ENCODE assay signal across 8 mouse cellular contexts in genomic region chr7:30559443-30559954, GRCm38 (mm10). TPM values are rescaled to one million over a fixed set of nuclear protein-coding genes. Genes with fewer than 3 reads are reported as not detected.
DNase-seq lines count a peak whose midpoint lies in the region; ATAC-seq and TF ChIP-seq lines count a peak whose summit lies in the region.

Gene Lin37 (minus strand): TSS chr7:30559838.

- no peaks in the 10 kb centered on the region for H3K9me3 ChIP-seq in CH12.LX (replicated peaks; ENCODE audit: low read length)
- no peaks in the 10 kb centered on the region for H3K9me3 ChIP-seq in forebrain, embryonic 11.5 days (ENCODE audit: control insufficient read depth, low read length)
- no peaks in the 10 kb centered on the region for H3K9me3 ChIP-seq in heart, embryonic 16.5 days (replicated peaks; ENCODE audit: control insufficient read depth, low read length)
- H3K9me3 ChIP-seq in liver, embryonic 15.5 days (replicated peaks) = no peaks in the 10 kb centered on the region
- no peaks in the 10 kb centered on the region for H3K9me3 ChIP-seq in neural tube, embryonic 12.5 days

- TF ChIP-seq POLR2A in CH12.LX (IDR thresholded peaks at IDR 0.05; ENCODE audit: low read depth, low read length) = peak; percentile 73

- H3K4me1 ChIP-seq in CH12.LX (ENCODE audit: control insufficient read depth in 1 of 2, insufficient read depth in 2 of 2) = peaks cover 9 to 37% of the 10 kb centered on the region in 2 experiments; a peak in 3 of 4 replicates
- peaks cover 8% of the 10 kb centered on the region; the same call in 1 of the 2 replicates for H3K4me1 ChIP-seq in forebrain, embryonic 11.5 days (replicated peaks; ENCODE audit: control insufficient read depth, insufficient read depth, low read length)
- peaks cover 19% of the 10 kb centered on the region for H3K4me1 ChIP-seq in heart, embryonic 16.5 days (ENCODE audit: control insufficient read depth, insufficient read depth, low read length)
- peaks cover 53% of the 10 kb centered on the region for H3K4me1 ChIP-seq in liver, embryonic 15.5 days (replicated peaks)
- H3K4me1 ChIP-seq in neural tube, embryonic 12.5 days = peaks cover 28% of the 10 kb centered on the region

- peak within 1 kb of the TSS; percentile 63 for H3K27ac ChIP-seq in CH12.LX (ENCODE audit: insufficient read depth, low read depth)
- no peak within 1 kb of the TSS for H3K27ac ChIP-seq in forebrain, embryonic 11.5 days (ENCODE audit: low read depth, low read length)
- H3K27ac ChIP-seq in heart, embryonic 16.5 days (ENCODE audit: low read length) = peak within 1 kb of the TSS; percentile 81
- peak within 1 kb of the TSS; percentile 87 for H3K27ac ChIP-seq in liver, embryonic 15.5 days (replicated peaks)
- no peak within 1 kb of the TSS for H3K27ac ChIP-seq in neural tube, embryonic 12.5 days

- peaks cover 27 to 47% of the 10 kb centered on the region in 2 experiments for H3K36me3 ChIP-seq in CH12.LX (replicated peaks in 1 of 2; ENCODE audit: control insufficient read depth in 1 of 2, insufficient read depth in 1 of 2, low read length in 1 of 2)
- H3K36me3 ChIP-seq in forebrain, embryonic 11.5 days (ENCODE audit: control insufficient read depth, insufficient read depth, low read length) = peaks cover 3% of the 10 kb centered on the region; the same call in 1 of the 2 replicates
- peaks cover 30% of the 10 kb centered on the region for H3K36me3 ChIP-seq in heart, embryonic 16.5 days (ENCODE audit: control insufficient read depth, insufficient read depth)
- H3K36me3 ChIP-seq in liver, embryonic 15.5 days (replicated peaks) = peaks cover 37% of the 10 kb centered on the region
- H3K36me3 ChIP-seq in neural tube, embryonic 12.5 days = peaks cover 29% of the 10 kb centered on the region

- ATAC-seq in forebrain, embryonic 11.5 days (replicated peaks; ENCODE audit: low FRiP score) = peak; percentile 85
- peak; percentile 83 for ATAC-seq in heart, embryonic 16.5 days (replicated peaks; ENCODE audit: extremely low read depth, insufficient read depth, low FRiP score)
- peak; percentile 80 for ATAC-seq in liver, embryonic 15.5 days (ENCODE audit: insufficient read depth)
- ATAC-seq in neural tube, embryonic 12.5 days (ENCODE audit: low FRiP score, low read depth) = peak; percentile 77

- no peak for TF ChIP-seq RAD21 in CH12.LX (IDR thresholded peaks at IDR 0.05; ENCODE audit: low read depth, low read length)

- H3K27me3 ChIP-seq in CH12.LX (replicated peaks) = no peaks in the 10 kb centered on the region
- no peaks in the 10 kb centered on the region for H3K27me3 ChIP-seq in forebrain, embryonic 11.5 days (ENCODE audit: control insufficient read depth, insufficient read depth, low read length)
- no peaks in the 10 kb centered on the region for H3K27me3 ChIP-seq in heart, embryonic 16.5 days (ENCODE audit: control insufficient read depth, insufficient read depth, low read length)
- H3K27me3 ChIP-seq in liver, embryonic 15.5 days = no peaks in the 10 kb centered on the region
- H3K27me3 ChIP-seq in neural tube, embryonic 12.5 days (replicated peaks) = no peaks in the 10 kb centered on the region

- TF ChIP-seq CTCF in CH12.LX (conservative IDR thresholded peaks at IDR 0.05 in 1 of 2, IDR thresholded peaks at IDR 0.05 in 1 of 2; ENCODE audit: low read depth in 2 of 2, low read length in 2 of 2) = no peak

- H3K4me3 ChIP-seq in CH12.LX (replicated peaks in 1 of 3; ENCODE audit: low read depth in 2 of 3, low read length in 2 of 3, poor library complexity in 1 of 3) = peak within 1 kb of the TSS; percentile 70 to 99 (median 99)
- peak within 1 kb of the TSS; percentile 51 for H3K4me3 ChIP-seq in forebrain, embryonic 11.5 days (ENCODE audit: low read depth, low read length)
- peak within 1 kb of the TSS; percentile 82 for H3K4me3 ChIP-seq in heart, embryonic 16.5 days (ENCODE audit: low read length)
- H3K4me3 ChIP-seq in liver, embryonic 15.5 days (replicated peaks) = peak within 1 kb of the TSS; percentile 75
- H3K4me3 ChIP-seq in neural tube, embryonic 12.5 days = peak within 1 kb of the TSS; percentile 57

- peaks cover 25% of the 10 kb centered on the region for H3K79me2 ChIP-seq in CH12.LX (replicated peaks; ENCODE audit: control insufficient read depth, extremely low read depth, insufficient read depth, poor library complexity, severe bottlenecking)

- H3K9ac ChIP-seq in CH12.LX (ENCODE audit: insufficient read depth, low read depth) = peak within 1 kb of the TSS; percentile 98
- H3K9ac ChIP-seq in forebrain, embryonic 11.5 days (ENCODE audit: low read length) = peak within 1 kb of the TSS; percentile 64
- H3K9ac ChIP-seq in heart, embryonic 16.5 days (ENCODE audit: low read length) = peak within 1 kb of the TSS; percentile 86
- peak within 1 kb of the TSS; percentile 74 for H3K9ac ChIP-seq in liver, embryonic 15.5 days
- peak within 1 kb of the TSS; percentile 70 for H3K9ac ChIP-seq in neural tube, embryonic 12.5 days

- DNase-seq in CH12.LX (ENCODE audit: extremely low read depth) = peak; percentile 98
- peak; percentile 96 for DNase-seq in c-Kit-positive CD71-positive TER-119-negative erythroid progenitor cells, embryonic 14.5 days (ENCODE audit: low read depth)
- peak; percentile 96 for DNase-seq in forebrain, embryonic 11.5 days (ENCODE audit: low spot score)
- peak; percentile 98 to 100 for DNase-seq in kidney, postnatal 36 days
- DNase-seq in telencephalon, adult 2 months (ENCODE audit: low read depth, low spot score) = peak; percentile 100

- TF ChIP-seq EP300 in CH12.LX (IDR thresholded peaks at IDR 0.05; ENCODE audit: low read length) = no peak

- in situ Hi-C loops in CH12.LX (cut with MboI; ENCODE audit: low pct_ligation_motif_present, low pct_unique_long_range_greater_than_20kb, low sequenced_read_pairs) = loop anchor here (5.0 kb wide), 1 partner anchor 48 kb away; no protein-coding TSS in a partner anchor

- peak within 1 kb of the TSS; percentile 85 for H3K4me2 ChIP-seq in CH12.LX (ENCODE audit: insufficient read depth, low read depth, poor library complexity, severe bottlenecking)
- H3K4me2 ChIP-seq in forebrain, embryonic 11.5 days (ENCODE audit: low read depth, low read length, severe bottlenecking) = peak within 1 kb of the TSS; percentile 87
- H3K4me2 ChIP-seq in heart, embryonic 16.5 days (ENCODE audit: low read depth, low read length) = peak within 1 kb of the TSS; percentile 99
- H3K4me2 ChIP-seq in liver, embryonic 15.5 days = peak within 1 kb of the TSS; percentile 82
- peak within 1 kb of the TSS; percentile 97 for H3K4me2 ChIP-seq in neural tube, embryonic 12.5 days (replicated peaks)

- dilution Hi-C loops in CH12.LX (cut with MboI; ENCODE audit: extremely low pct_ligation_motif_present, extremely low pct_unique_long_range_greater_than_20kb, low sequenced_read_pairs) = no loop called here

- WGBS in forebrain, embryonic 11.5 days = under 1% methylated on average over 20 of the region's 20 CpGs
- under 1% methylated on average over 20 of the region's 20 CpGs for WGBS in heart, embryonic 16.5 days
- under 1% methylated on average over 20 of the region's 20 CpGs for WGBS in liver, embryonic 15.5 days (ENCODE audit: insufficient replicate concordance)
- under 1% methylated on average over 20 of the region's 20 CpGs for WGBS in neural tube, embryonic 12.5 days

TF ChIP-seq in CH12.LX, 34 proteins besides CTCF, POLR2A, EP300 and RAD21 (continues in another document):
- TF ChIP-seq ELF1 (IDR thresholded peaks at IDR 0.05; ENCODE audit: low read depth, low read length) (peak; percentile 95), MYC (IDR thresholded peaks at IDR 0.05; ENCODE audit: low read depth, low read length) (no peak), UBTF (IDR thresholded peaks at IDR 0.05; ENCODE audit: low read depth, low read length) (no peak), NRF1 (IDR thresholded peaks at IDR 0.05; ENCODE audit: low read depth, low read length) (peak; percentile 88), USF1 (IDR thresholded peaks at IDR 0.05; ENCODE audit: low read depth, low read length) (no peak), MAFK (IDR thresholded peaks at IDR 0.05; ENCODE audit: insufficient replicate concordance, low read length) (no peak), BHLHE40 (IDR thresholded peaks at IDR 0.05; ENCODE audit: low read depth, low read length) (no peak), TCF12 (IDR thresholded peaks at IDR 0.05; ENCODE audit: low read depth, low read length) (peak; percentile 63; the same call in 1 of the 2 replicates), MEF2A (IDR thresholded peaks at IDR 0.05; ENCODE audit: borderline replicate concordance, low read depth, low read length) (peak; percentile 64), NELFE (IDR thresholded peaks at IDR 0.05; ENCODE audit: low read depth, low read length) (peak; percentile 61), MAX (IDR thresholded peaks at IDR 0.05; ENCODE audit: low read length) (peak; percentile 22; the same call in 1 of the 2 replicates), SIN3A (IDR thresholded peaks at IDR 0.05; ENCODE audit: low read length) (peak; percentile 95), MAZ (IDR thresholded peaks at IDR 0.05; ENCODE audit: low read depth, low read length) (peak; percentile 95), IRF4 (IDR thresholded peaks at IDR 0.05; ENCODE audit: low read depth, low read length) (peak; percentile 51; the same call in 1 of the 2 replicates), POLR2AphosphoS2 (IDR thresholded peaks at IDR 0.05; ENCODE audit: low read depth, low read length) (0 out of 2 replicates have a peak, but pooled peaks have one; percentile 42), ETS1 (conservative IDR thresholded peaks at IDR 0.05; ENCODE audit: low read depth, low read length) (no peak), ZMIZ1 (IDR thresholded peaks at IDR 0.05; ENCODE audit: low read depth, low read length) (peak; percentile 71; the same call in 1 of the 2 replicates), MXI1 (IDR thresholded peaks at IDR 0.05; ENCODE audit: low read depth, low read length) (peak; percentile 67), SMC3 (IDR thresholded peaks at IDR 0.05; ENCODE audit: low read depth, low read length) (no peak), HCFC1 (IDR thresholded peaks at IDR 0.05; ENCODE audit: low read depth, low read length) (peak; percentile 94), E2F4 (IDR thresholded peaks at IDR 0.05; ENCODE audit: insufficient replicate concordance, low read depth, low read length) (no peak), KAT2A (IDR thresholded peaks at IDR 0.05; ENCODE audit: insufficient replicate concordance, low read length) (peak; percentile 84; the same call in 1 of the 2 replicates), PAX5 (IDR thresholded peaks at IDR 0.05; ENCODE audit: low read length) (no peak)

RNA-seq across cellular contexts. Expression of gene Lin37, which starts in this region (rescaled TPM):
- total RNA-seq in CH12.LX (2012; rRNA removed) (8.3 and 11.0 TPM in 2 replicates), CH12.LX (2014; rRNA removed) (4.0 and 5.2 TPM in 2 replicates)
- polyA plus RNA-seq in CH12.LX (2012; ENCODE audit: insufficient read length, low read depth) = 38.6 and 49.5 TPM in 2 replicates
- 45.7 and 50.2 TPM in 2 replicates for polyA plus RNA-seq in forebrain, embryonic 11.5 days (2014; fragmentation: Nextera tagmentation; extraction: Ambion mirVana)
- polyA plus RNA-seq in heart, embryonic 16.5 days (2015; fragmentation: Nextera tagmentation; extraction: Ambion mirVana) = 33.6 and 40.1 TPM in 2 replicates
- polyA plus RNA-seq in liver, embryonic 15.5 days (2015; fragmentation: Nextera tagmentation; extraction: Ambion mirVana) = 23.4 and 26.1 TPM in 2 replicates
- 52.8 and 53.4 TPM in 2 replicates for polyA plus RNA-seq in neural tube, embryonic 12.5 days (2016; fragmentation: Nextera tagmentation; extraction: Ambion mirVana)

Comparison
In these comparisons a context has a peak if more than half of its experiments do, and no peak if none do; other contexts are left out.
1. H3K27ac ChIP-seq: peak in CH12.LX (single experiment), heart, embryonic 16.5 days (single experiment) and liver, embryonic 15.5 days (single experiment); none in forebrain, embryonic 11.5 days (single experiment) and neural tube, embryonic 12.5 days (single experiment).
2. Peak in every context shown above with its lines, with median percentiles within 50 percentile points of each other: DNase-seq, H3K4me2 ChIP-seq, H3K4me3 ChIP-seq, H3K9ac ChIP-seq and ATAC-seq.